Mouse (Mus musculus) cortical plate, adult 2 months (tissue): Measurements from ENCODE around the gene Ube2o.

Source experiments
- CTCF ChIP-seq: fragments of 200-500 bp; IDR thresholded peaks from 2 replicates; pipeline ENCODE4 v1.5.1; 2011; ENCODE audit warnings: mild to moderate bottlenecking, control low read depth, low read length; ENCODE audit not compliant: insufficient read depth; ENCODE audit errors: extremely low read depth
- POLR2A ChIP-seq: fragments of 200-500 bp; IDR thresholded peaks from 2 replicates; pipeline ENCODE4 v1.6.1; 2011; ENCODE audit warnings: mild to moderate bottlenecking, low read length, control low read depth; ENCODE audit not compliant: insufficient read depth; ENCODE audit errors: extremely low read depth

DNA sequence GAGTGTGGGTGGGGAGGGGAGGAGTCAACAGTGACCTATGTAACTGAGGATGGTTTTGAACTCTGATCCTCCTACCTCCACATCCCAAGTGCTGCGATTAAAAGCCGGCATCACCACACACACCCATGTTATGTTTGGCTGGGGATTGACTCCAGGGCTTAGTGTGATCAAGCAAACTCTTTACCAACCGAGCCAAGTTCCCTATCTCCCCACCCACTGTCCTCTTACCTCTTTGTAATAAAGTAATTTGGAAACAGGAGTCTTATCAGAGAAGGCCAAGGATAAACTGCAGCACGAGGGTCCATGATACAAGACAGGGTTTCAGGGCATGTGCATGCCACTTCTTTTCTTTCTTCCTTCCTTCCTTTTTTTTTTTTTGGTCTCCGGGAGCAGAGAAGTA lies 88.1 kb downstream of the Ube2o start:
- TF ChIP-seq POLR2A = no peak
- no peak for TF ChIP-seq CTCF
